Mouse (Mus musculus): ENCODE results near the gene 1700109H08Rik. TPM values are rescaled to one million over a fixed set of nuclear protein-coding genes. Genes with fewer than 3 reads are reported as not detected.
"Not testable (repeated sequence)": the region's sequence is repeated elsewhere in the genome, so short reads cannot be mapped to it uniquely, and the experiment has no call there.

Gene 1700109H08Rik
- total RNA-seq, 2 experiments from 2014 or later = 3.6 to 6.1 TPM

GRCm38 (mm10) chr5:3600298-3600697 is 28.9 kb downstream of the 1700109H08Rik start:
- no peak for DNase-seq

DNA sequence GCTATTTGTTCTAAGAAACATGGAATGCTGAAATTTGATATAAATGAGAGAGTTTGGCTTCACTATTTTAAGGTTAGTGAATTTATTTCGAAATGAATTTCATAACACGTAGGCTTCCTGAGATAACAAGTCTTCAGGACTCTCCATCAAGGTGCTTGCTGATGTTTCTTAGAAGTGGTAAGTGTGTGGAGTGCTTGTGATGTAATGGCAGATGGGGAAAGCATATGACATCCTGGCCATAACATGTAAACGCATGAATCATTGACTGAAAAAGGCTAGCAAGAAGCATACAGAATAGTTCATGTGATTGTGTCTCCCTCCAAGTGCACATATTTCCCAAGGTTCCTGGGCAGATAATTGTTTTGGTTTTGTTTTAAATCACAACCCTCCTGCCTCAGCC is 29.4 kb downstream of the 1700109H08Rik start:
- DNase-seq = no peak

GRCm38 (mm10) chr5:3607114-3607513 is 35.7 kb downstream of the 1700109H08Rik start:
- DNase-seq = no peak

DNA sequence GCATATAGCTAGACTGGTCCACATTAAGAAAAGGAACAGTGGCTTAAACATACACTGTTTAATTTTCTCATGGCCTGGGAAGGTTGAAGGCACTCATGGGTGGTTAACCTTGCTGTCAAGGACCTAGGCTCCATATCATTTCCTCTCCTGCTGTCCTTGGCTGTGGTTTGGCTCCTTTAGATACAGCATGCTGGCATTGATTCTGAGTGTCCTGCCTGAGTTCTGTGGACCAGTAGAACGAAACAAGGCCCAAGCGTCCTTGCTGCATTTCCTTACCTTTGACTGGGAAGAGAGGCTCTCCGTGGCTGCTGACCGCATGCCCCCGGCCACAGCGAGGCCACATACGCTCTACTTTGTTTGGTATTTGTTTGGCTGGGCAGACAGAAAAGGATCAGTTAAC is 37.9 kb downstream of the 1700109H08Rik start:
- DNase-seq = no peak

DNA sequence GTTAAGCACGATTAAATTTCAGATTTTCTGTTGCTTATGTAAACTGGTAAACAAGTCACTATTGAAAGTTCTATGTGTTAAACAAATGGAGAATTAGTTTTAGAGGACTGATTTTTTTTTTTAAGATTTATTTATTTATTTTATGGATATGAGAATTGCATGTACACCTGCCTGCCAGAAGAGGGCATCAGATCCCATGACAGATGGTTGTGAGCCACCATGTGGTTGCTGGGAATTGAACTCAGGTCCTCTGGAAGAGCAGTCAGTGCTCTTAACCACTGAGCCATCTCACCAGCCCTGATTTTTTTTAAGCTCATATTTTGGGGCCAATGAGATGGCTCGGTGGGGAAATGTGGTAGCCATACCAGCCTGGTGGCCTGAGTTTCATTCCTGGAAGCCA is 40.5 kb downstream of the 1700109H08Rik start:
- not testable (repeated sequence) for DNase-seq

DNA sequence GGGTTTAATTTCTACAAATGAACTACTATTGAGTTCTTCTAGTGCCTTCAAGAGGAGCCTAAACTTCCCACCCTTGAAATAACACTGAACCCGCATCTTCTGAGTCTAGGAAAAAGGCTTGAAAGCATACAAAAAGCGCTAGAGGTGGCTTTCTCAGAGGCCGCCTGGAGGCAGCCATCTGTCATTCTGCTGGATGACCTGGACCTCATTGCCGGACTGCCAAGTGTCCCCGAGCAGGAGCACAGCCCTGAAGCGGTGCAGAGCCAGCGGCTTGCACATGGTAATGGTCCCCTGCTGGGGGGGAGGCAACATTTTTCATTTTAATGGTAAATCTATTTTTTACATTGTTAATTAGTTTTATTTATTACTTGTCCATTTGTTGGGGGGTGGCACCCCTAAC is 49.1 kb downstream of the 1700109H08Rik start:
- no peak for DNase-seq

GRCm38 (mm10) chr5:3630055-3630454 is 58.7 kb downstream of the 1700109H08Rik start:
- no peak for DNase-seq

GRCm38 (mm10) chr5:3631512-3632271 is 60.3 kb downstream of the 1700109H08Rik start:
- DNase-seq = no peak

GRCm38 (mm10) chr5:3632285-3632684 is 60.9 kb downstream of the 1700109H08Rik start:
- DNase-seq = no peak

GRCm38 (mm10) chr5:3633315-3633714 is 61.9 kb downstream of the 1700109H08Rik start:
- DNase-seq = no peak

GRCm38 (mm10) chr5:3633951-3634350 is 62.6 kb downstream of the 1700109H08Rik start:
- DNase-seq = no peak

Other genes starting within 250 kb of the 1700109H08Rik start
- gene Cdk6, start 230.1 kb upstream of the 1700109H08Rik start, total RNA-seq (2021) = 1 to 10 TPM; 4.4 to 4.6 TPM
- gene Fam133b, start 27.7 kb upstream of the 1700109H08Rik start, total RNA-seq (2021) = 10 to 100 TPM; 42.5 to 45.1 TPM
- gene Pex1, start 24.5 kb downstream of the 1700109H08Rik start, total RNA-seq (2021) = 10 to 100 TPM; 25.1 to 34.8 TPM
- 10 to 100 TPM; 11.8 to 13.9 TPM for gene Rbm48, start 25.0 kb downstream of the 1700109H08Rik start, total RNA-seq (2021)
- gene Tmbim7, start 79.6 kb downstream of the 1700109H08Rik start, total RNA-seq (2021) = not detected
- 100 to 1,000 TPM; 101 TPM for gene Gatad1, start 85.6 kb downstream of the 1700109H08Rik start, total RNA-seq (2021)
- 100 to 1,000 TPM; 103 to 105 TPM for gene Ankib1, start 231.4 kb downstream of the 1700109H08Rik start, total RNA-seq (2021)
- 10 to 100 TPM; 59.7 to 66.2 TPM for gene Krit1, start 231.6 kb downstream of the 1700109H08Rik start, total RNA-seq (2021)